Mouse (Mus musculus): ENCODE data around the gene Ipp. TPM values are rescaled to one million over a fixed set of nuclear protein-coding genes. Genes with fewer than 3 reads are reported as not detected.

The Ipp gene
- total RNA-seq, 1 experiment from 2014 or later = 22.1 TPM

DNA sequence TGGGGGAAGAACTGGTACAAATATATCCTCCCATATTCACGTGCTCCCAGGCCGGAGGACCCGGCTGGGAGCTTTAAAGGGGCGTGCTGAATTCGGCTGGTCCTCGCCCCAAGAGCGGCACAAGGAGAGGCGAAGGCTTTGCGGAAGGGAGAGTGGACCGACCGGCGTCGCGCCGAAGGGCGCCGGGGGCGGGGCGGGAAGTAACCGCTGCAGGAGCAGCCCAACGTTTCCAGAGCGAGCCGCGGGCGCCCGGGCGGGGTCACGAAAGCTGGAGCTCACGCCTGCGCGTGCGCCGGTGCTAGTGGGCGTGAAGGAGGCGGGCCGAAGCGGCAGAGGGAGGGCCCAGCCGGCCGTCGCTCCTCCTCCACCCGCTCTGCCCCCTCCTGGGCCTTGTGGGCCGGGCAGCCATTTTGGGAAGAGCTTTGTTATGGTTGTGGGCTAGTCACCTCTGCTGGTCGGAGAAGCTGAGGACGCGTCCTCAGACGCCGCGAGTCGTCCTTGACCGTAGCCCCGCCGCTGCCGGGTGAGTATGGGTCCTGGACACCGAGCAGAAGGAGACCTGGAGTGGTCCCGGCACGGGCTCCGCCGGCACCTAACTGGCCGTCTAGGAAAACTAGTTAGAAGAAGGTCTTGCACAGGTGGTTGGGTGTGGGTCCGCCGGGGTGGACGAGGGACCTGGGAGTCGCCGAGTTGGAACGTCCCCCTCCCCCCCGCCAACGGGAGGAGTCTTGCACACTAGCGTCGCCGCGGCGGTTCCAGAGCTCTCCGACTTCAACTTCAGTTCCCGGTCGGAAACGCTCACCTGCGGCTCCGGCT lies 50.2 kb downstream of the Ipp start, which contains the start of gene Gpbp1l1:
Gene Gpbp1l1 (plus strand): TSS at position 353 of the 816 bp plus-strand sequence.
- DNase-seq = peak; percentile 99

DNA sequence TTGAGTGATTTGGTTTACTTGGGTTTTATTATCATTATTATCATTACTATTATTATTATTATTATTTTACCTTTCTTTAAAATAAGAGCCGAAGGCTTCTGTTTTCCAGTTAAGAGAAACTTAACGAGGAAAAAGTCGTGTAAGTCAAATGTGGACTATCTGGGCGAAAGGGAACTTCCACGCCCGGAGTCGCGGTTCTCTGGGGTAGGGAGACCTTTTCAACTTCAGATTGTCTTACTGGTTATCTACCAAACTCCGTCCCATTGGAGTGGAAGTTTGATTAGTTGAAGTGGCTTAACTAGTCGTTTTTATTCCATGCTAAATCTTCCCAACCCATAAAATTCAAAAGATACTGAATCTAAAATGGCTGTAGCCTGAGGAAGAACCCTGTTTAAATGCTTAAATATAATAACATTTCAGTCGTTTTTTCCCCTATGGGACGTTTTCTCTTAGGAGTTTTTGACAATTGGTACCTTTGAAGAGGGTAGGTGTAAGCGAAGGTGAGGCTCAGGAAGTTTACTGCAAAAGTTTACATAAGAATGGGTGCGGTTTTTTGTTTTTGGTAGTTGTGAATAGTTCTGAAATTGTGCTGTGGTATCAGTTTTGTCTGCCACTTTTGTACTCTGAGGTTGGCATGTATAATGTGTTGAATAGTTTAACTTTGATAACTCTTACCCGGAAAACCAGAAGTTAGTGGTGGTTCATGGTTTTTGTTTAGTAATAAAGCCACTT lies 51.0 kb downstream of the Ipp start:
- DNase-seq = peak; percentile 11

Other genes starting within 250 kb of the Ipp start
- 40.7 and 46.7 TPM in 2 replicates for gene Mast2, start 43.4 kb upstream of the Ipp start, total RNA-seq (2021)
- 20.7 and 26.7 TPM in 2 replicates for gene Tmem69, start 48.4 kb downstream of the Ipp start, total RNA-seq (2021)
- gene Gpbp1l1, start 50.1 kb downstream of the Ipp start, total RNA-seq (2021) = 96.5 and 97.4 TPM in 2 replicates
- gene Ccdc17, start 89.1 kb downstream of the Ipp start, total RNA-seq (2021) = 12.1 and 19.5 TPM in 2 replicates
- gene Nasp, start 120.4 kb downstream of the Ipp start, total RNA-seq (2021) = 30.9 and 37.1 TPM in 2 replicates
- gene Akr1a1, start 144.1 kb downstream of the Ipp start, total RNA-seq (2021) = 817 and 927 TPM in 2 replicates
- gene Prdx1, start 178.0 kb downstream of the Ipp start, total RNA-seq (2021) = 777 and 778 TPM in 2 replicates
- 29.4 and 32.0 TPM in 2 replicates for gene Mmachc, start 200.9 kb downstream of the Ipp start, total RNA-seq (2021)
- 21.1 and 31.9 TPM in 2 replicates for gene Ccdc163, start 201.0 kb downstream of the Ipp start, total RNA-seq (2021)
- 4.8 and 9.0 TPM in 2 replicates for gene Tesk2, start 213.4 kb downstream of the Ipp start, total RNA-seq (2021)